Mouse (Mus musculus) bone marrow macrophage, adult 2 months (primary cell): ENCODE results near the gene Pde4a. TPM values are rescaled to one million over a fixed set of nuclear protein-coding genes. Genes with fewer than 3 reads are reported as not detected.

Experiments used
- H3K27ac ChIP-seq: 2 replicates; pipeline ENCODE4 v1.5.1; 2012; ENCODE audit warnings: low read depth, low read length; ENCODE audit not compliant: insufficient read depth
- H3K4me1 ChIP-seq: 2 replicates; pipeline ENCODE4 v1.6.1; 2012; ENCODE audit warnings: low read length; ENCODE audit not compliant: control insufficient read depth, insufficient read depth
- H3K4me3 ChIP-seq: 2 replicates; pipeline ENCODE4 v1.5.1; 2012; ENCODE audit warnings: mild to moderate bottlenecking, low read length, moderate library complexity; ENCODE audit not compliant: insufficient read depth
- CTCF ChIP-seq: IDR thresholded peaks from 2 replicates; pipeline ENCODE4 v1.5.1; 2012; ENCODE audit warnings: low read depth, mild to moderate bottlenecking, low read length, moderate library complexity
- POLR2A ChIP-seq: IDR thresholded peaks from 2 replicates; pipeline ENCODE4 v1.6.1; 2012; ENCODE audit warnings: mild to moderate bottlenecking, low read depth, low read length, borderline replicate concordance
- polyA plus RNA-seq: library from polyadenylated mRNA; stranded (reverse); fragments of >200 nt; gene quantifications from 2 replicates; pipeline ENCODE4 v1.2.4, GENCODE M21; 2012; ENCODE audit not compliant: missing spikeins, insufficient read depth, insufficient read length

Pde4a gene
- polyA plus RNA-seq, 1 experiment, result 14.2 TPM

DNA sequence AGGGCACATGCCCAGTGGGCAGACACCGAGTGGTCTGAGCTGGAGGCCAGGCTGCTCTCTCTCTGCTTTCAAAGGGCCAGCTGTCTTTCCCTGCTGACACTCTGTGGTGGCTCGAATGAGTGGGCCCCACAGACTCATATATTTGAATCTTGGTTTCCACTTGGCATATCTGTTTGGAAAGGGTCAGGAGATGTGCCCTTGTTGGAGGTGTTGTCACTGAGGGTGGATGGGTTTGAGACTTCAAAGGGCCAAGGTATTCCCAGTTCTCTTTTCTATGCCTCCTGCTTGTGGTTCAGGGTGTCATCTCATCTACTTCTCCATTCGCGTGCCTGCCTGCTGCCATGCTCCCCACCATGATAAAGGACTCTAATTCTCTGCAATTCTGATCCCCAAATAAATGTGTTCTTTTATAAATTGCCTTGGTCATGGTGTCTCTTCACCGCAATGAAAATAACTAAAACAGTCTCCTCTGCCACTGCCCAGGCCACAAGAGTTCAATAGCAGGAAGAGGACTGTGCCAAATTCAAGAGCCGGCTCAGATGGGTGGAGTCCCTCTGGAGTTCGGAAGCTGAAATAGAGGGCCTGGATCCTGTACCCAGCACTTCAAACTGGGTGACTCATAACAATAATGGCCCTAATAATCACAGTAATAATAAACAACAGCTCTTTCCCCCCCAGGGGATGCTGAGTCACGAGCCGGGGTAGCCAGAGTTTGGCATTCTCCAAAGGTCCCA lies 30.8 kb upstream of the Pde4a start:
- Histone ChIP-seq H3K27ac (peak overlapping the region; percentile 43), H3K4me1 (peaks cover 37% of the 10 kb centered on the region), H3K4me3 (no peak overlapping the region)
- TF ChIP-seq CTCF (no peak), POLR2A (no peak)

DNA sequence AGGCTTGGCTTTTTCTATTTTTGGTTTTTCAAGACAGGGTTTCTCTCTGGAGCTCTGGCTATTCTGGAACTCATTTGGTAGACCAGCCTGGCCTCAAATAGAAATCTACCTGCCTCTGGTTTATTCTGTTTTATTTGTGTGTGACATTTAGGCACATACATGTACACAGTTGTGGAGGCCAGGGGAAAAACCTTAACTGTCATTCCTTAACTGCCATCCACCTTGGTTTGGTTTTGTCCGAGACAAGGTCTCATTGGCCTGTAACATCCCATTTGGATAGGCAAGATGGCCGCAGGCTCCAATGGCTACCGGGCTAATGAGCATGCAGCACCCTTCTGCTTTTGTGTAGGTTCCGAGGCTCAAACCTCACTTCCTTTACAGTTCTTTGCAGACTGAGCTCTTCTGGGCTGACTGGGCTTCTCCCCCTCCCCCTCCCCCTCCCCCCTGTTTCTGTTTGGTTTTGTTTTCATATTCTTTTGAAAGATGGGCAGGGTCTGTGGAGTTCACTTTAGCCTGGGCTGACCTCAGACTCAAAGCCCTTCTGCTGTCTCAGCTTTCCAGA lies 30.1 kb upstream of the Pde4a start:
- TF ChIP-seq POLR2A (no peak), CTCF (no peak)
- H3K27ac ChIP-seq, result peak overlapping the region; percentile 47
- no peak overlapping the region for H3K4me3 ChIP-seq
- H3K4me1 ChIP-seq, result peaks cover 33% of the 10 kb centered on the region

DNA sequence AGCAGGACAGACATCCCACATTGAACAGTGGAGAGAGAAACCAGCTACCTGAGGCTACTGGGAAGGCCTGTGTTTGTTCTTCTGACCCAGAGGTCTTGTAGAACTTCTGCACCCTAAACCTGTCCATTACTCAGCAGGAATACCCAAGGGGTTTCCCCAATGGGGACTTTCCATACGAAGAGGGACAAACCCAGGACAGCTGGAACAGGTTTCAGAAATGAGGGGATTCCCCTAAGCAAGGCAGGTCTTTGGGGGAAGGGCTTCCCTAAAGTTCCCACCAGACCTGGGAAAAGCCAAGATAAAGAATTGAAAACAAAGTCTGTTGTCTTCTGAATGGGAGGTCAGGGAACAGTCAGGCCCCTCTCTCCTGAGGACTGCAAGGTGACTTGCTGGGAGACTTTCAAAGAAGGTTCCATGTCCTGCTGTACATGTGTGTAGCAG lies 29.6 kb upstream of the Pde4a start:
- Histone ChIP-seq H3K4me3 (no peak overlapping the region; the same call in 1 of the 2 replicates), H3K4me1 (peaks cover 33% of the 10 kb centered on the region)

DNA sequence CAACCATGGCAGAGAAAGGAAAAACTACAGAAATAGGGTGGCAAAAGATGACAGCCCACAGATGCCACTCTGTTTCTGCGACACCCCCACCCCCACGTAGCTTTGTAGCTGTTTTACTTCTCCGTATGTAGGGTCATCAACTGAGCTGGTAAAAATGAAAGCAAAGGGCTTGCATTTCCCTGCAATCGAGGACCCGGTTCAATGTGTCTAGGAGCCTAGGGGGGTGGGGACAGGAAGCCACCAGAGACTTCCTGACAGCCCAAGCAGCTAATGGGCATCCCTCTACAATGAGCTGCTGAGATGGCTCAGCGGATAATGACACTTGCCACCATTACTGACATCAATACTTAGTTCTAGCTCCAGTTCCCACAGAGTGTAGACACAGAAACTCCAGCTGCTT lies 29.1 kb upstream of the Pde4a start:
- H3K27ac ChIP-seq, result peak overlapping the region; percentile 47; the same call in 1 of the 2 replicates
- no peak for TF ChIP-seq POLR2A
- no peak for TF ChIP-seq CTCF
- H3K4me3 ChIP-seq, result no peak overlapping the region; the same call in 1 of the 2 replicates
- peaks cover 33% of the 10 kb centered on the region for H3K4me1 ChIP-seq

More for the DNA sequence above, 29.6 kb upstream of the Pde4a start:
- H3K27ac ChIP-seq, result peak overlapping the region; percentile 47
- TF ChIP-seq CTCF (no peak), POLR2A (no peak)

DNA sequence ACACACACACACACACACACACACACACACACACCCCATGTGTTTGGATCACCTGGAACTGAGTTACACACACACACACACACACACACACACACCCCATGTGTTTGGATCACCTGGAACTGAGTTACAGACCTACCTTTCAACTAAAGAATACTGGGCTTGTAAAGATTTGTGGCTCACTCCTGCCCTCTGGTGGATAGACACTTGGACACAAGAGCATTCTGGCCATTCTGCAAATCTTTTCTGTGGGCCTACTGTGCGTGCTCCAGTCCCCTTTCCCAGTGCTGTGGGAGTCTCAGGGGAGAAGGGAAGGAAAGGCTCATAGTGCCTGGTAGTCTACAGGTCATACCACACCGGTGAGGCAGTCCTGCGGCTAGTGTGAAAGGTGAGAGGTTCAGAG lies 28.3 kb upstream of the Pde4a start:
- Histone ChIP-seq H3K4me1 (peaks cover 33% of the 10 kb centered on the region), H3K4me3 (no peak overlapping the region), H3K27ac (no peak overlapping the region)
- TF ChIP-seq CTCF (peak; percentile 27; the same call in 1 of the 2 replicates), POLR2A (no peak)

DNA sequence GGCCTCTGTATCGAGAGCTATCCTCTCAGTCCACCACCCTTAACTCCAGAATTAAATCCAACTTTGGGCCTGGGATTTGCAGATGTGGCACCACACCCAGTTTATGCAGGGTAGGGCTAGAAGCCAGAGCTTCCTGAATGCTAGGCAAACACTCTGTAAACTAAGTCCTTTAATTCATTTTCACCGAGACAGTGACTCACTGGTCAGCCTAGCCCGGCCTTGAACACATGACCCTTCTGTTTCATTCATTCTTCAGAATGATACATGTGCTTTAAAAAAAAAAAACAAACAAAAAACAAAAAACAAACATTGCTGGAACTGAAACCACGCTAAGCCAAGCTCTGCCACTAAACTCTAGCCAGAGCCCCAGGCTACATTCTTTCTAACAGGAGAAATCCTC lies 27.1 kb upstream of the Pde4a start:
- no peak overlapping the region for H3K4me3 ChIP-seq
- H3K4me1 ChIP-seq, result peaks cover 31% of the 10 kb centered on the region
- no peak overlapping the region for H3K27ac ChIP-seq
- TF ChIP-seq CTCF, result no peak

DNA sequence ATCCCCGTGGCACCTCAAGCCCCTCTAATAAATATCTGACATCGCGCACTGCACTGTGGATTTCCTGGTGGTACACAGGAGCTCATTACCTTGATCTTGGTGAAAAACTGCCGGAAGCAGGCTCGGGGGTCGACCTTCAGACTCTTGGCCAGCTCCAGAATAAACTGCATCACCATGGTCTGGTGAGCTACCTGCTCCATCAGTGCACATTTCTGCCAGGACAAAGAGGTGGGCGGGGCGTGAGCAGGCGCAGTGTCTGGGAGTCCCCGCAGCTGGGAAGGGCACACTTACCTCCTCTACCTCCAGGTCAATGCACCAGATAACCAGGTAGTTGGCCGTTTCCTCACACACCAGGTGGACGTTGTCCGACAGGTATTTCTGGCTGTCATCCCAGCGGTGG lies 23.6 kb upstream of the Pde4a start:
- Histone ChIP-seq H3K27ac (no peak overlapping the region), H3K4me1 (peaks cover 19% of the 10 kb centered on the region), H3K4me3 (no peak overlapping the region)
- TF ChIP-seq POLR2A (no peak), CTCF (no peak)

DNA sequence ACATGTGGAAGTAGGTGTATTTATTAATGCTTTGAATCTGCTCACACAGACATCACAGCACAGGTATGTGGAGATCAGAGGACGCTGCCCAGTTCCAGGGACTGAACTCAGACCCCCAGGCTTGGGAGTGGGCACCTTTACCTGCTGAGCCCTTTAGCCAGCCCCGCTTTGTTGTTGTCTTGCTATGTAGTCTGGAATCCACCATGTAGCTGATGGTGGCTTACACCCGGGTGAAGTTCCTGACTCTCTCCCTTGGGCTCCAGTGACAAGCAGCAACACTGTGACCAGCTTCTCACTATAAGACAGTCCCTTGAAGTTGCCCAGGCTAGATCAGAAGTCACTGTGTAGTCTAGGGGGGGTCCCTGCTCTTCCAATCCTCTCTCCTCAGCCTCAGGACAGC lies 21.2 kb upstream of the Pde4a start:
- Histone ChIP-seq H3K4me1 (peaks cover 20% of the 10 kb centered on the region), H3K27ac (no peak overlapping the region), H3K4me3 (no peak overlapping the region)
- no peak for TF ChIP-seq CTCF
- no peak for TF ChIP-seq POLR2A

DNA sequence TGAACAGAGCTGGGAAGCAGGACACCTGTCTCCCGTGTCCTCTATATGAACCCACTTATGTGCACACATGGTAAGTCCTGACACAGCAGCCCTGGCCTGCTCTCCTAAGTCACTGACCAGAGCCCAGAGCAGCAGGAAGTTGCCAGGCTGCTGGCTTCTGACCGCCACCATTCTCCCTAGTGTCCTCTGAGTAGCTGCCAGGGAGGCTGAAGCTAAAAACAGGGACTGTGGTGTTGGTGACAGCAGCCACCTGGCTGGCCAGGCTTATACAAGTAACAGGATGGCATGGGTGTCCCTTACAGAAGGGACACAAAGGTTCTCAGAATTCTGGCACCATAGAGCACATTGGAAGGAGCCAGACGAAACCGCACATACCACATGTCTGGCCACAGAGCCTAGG lies 20.1 kb upstream of the Pde4a start:
- no peak overlapping the region for H3K4me3 ChIP-seq
- peaks cover 23% of the 10 kb centered on the region for H3K4me1 ChIP-seq
- no peak overlapping the region for H3K27ac ChIP-seq
- TF ChIP-seq CTCF (no peak), POLR2A (no peak)

DNA sequence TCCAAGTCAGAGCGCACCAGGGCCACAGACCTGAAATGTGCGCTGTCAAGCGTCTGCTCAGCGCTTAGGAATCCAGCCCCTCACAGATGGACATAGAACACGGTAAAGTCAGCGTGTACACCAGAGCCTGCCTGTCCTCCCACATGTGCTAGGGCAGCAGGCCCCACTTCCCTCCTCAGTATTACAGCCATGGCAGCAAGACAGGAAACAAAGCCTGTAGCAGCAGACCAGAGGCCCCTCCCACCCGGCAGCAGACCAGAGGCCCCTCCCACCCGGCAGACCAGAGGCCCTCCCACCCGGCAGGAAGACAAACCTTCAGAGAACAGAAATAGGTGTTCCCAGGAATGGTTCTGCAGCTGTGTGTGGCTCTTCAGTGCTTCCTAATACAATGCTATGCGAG lies 18.8 kb upstream of the Pde4a start:
- TF ChIP-seq POLR2A (no peak), CTCF (no peak)
- peaks cover 23% of the 10 kb centered on the region for H3K4me1 ChIP-seq
- peak overlapping the region; percentile 59 for H3K27ac ChIP-seq
- peak overlapping the region; percentile 64 for H3K4me3 ChIP-seq

DNA sequence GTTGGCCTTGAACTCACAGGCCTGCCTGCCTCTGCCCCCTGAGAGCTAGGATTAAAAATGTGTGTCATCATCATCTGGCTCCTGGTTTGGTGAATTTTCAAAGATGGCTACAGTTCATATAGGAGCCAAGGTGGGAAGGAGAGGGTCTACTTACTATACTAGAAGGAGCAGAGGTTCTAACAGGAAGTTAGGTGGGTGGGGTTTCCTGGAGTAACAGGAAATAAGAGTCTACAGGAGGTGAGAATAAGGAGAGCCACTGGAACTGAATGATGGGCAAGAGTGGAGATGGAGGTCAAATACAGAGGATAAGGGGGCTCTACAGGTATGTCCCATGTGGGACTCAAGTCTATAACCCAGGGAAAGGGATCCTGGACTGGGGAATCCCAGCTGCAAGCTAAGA lies 17.1 kb upstream of the Pde4a start:
- TF ChIP-seq POLR2A, result no peak
- no peak for TF ChIP-seq CTCF
- H3K4me3 ChIP-seq, result peak overlapping the region; percentile 81
- peaks cover 20% of the 10 kb centered on the region for H3K4me1 ChIP-seq
- H3K27ac ChIP-seq, result no peak overlapping the region
